Mouse (Mus musculus) gastrocnemius, adult 2 months (tissue): Measurements from ENCODE around the gene Pgbd1. TPM values are rescaled to one million over a fixed set of nuclear protein-coding genes. Genes with fewer than 3 reads are reported as not detected.

Experiments used
- DNase-seq: peaks from one replicate; pipeline ENCODE4 v3.0.0; 2022
- H3K27ac ChIP-seq: fragments of 200-600 bp; 2 replicates; pipeline ENCODE4 v1.8.1; 2022; ENCODE audit warnings: mild to moderate bottlenecking
- H3K4me3 ChIP-seq: fragments of 200-600 bp; 2 replicates; pipeline ENCODE4 v1.8.1; 2022; ENCODE audit warnings: mild to moderate bottlenecking, moderate library complexity
- CTCF ChIP-seq: fragments of 200-600 bp; IDR thresholded peaks from 2 replicates; pipeline ENCODE4 v1.8.1; 2022; ENCODE audit warnings: antibody characterized with exemption, mild to moderate bottlenecking, moderate library complexity
- intact Hi-C: fragments of 180-260 bp; cut with DNase I; formaldehyde crosslinking; loops from one replicate; pipeline ENCODE4 v1.15.1; 2025
- total RNA-seq, 2 experiments: library from RNA; stranded (reverse); gene quantifications; 2 replicates each; pipeline ENCODE4 v1.2.3; 2021

Gene Pgbd1
- total RNA-seq, 2 experiments from 2014 or later: 0.18 to 0.59 TPM

DNA sequence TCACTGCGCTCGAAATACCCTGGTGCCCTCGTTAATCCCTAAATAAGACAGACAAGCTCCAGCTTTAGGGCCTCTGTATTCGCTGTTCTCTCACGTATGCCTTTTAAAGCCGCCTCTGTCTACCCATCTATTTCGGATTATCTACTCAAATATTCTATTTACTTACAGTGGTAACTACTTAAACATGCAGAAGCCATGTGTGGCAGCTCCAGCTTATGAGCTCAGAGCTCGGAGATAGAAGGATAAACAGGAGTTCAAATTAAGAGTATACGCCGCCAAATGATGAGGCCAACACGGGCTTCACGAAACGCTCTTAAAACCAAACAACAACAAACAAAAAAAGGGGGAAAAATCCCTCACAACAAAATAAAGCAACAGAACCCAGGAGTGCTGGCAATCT lies 12.2 kb upstream of the Pgbd1 start:
- TF ChIP-seq CTCF: no peak

DNA sequence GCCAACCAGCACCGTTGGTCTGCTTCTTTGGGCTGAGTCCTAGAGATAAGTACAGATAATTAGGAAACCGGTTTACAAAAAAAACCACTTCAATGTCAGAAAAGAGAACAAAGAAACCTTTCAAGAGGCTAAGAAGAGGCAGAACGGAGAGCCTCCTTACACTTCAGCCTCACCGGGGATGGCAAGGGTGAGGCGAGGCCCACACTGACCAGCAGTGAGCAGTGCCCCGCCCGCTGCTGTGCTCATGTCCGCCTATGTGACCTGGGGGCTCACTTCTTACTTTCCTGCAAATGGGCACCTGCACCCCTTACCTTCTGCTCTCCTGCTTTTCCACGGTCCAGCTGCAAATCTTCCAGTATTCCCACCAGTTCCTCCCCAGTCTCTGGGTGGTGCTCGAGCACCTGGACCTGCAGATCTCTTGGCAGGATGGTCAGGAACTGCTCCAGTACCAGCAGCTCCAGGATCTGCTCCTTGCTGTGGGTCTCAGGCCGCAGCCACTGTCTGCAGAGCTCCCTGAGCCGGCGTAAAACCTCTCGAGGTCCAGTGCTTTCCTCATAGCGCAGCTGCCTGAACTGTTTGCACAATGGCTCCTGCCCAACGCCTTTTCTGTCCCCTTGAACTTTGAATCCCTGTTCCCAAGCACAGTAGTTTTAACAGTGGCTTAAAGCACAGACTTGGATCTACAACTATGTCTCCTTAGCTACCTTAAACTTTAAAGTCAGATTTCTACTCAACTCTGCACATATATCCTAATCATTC lies 7.2 kb upstream of the Pgbd1 start:
- no peak for TF ChIP-seq CTCF
- DNase-seq: no peak
- Histone ChIP-seq H3K27ac (no peak overlapping the region), H3K4me3 (no peak overlapping the region)
- intact Hi-C loops: no loop called here

More for the DNA sequence above, 12.2 kb upstream of the Pgbd1 start:
- DNase-seq: no peak
- intact Hi-C loops: loop anchor here (2.0 to 5.0 kb wide), 2 partner anchors 50 to 91 kb away; partner anchors contain the start of genes Zkscan3 and Zscan12
- Histone ChIP-seq H3K4me3 (peak overlapping the region; percentile 81), H3K27ac (peak overlapping the region; percentile 96)

GRCm38 (mm10) chr13:21446796-21447195 lies 5.9 kb upstream of the Pgbd1 start:
- H3K4me3 ChIP-seq: no peak overlapping the region
- intact Hi-C loops: no loop called here
- TF ChIP-seq CTCF: no peak
- H3K27ac ChIP-seq: no peak overlapping the region
- no peak for DNase-seq

DNA sequence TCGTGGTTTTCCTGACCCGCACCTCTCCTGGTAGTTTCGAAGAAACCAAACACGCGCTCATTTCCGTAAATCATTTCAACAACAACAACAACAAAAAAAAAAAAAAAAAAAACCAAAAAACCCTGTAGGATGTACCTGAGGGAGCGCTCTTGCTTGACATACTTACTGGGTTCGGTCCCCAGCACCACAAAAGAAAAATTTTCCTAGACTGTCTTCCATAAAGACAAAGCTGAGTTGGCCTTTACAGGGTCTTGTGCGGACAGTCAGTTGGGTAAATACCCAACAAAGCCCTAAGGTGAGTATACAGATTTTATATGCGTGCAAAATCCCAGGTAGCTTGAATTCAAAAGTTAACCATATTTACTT lies 332 bp upstream of the Pgbd1 start:
- no peak for DNase-seq
- TF ChIP-seq CTCF: no peak
- H3K4me3 ChIP-seq: peak overlapping the region; percentile 75
- intact Hi-C loops: no loop called here
- peak overlapping the region; percentile 71 for H3K27ac ChIP-seq

- DNase-seq: no peak
- no peak for TF ChIP-seq CTCF
- no peak overlapping the region for H3K27ac ChIP-seq
- H3K4me3 ChIP-seq: no peak overlapping the region
- intact Hi-C loops: no loop called here
These were observed 5.4 kb downstream of the Pgbd1 start for GRCm38 (mm10) chr13:21435476-21435875.

- TF ChIP-seq CTCF: no peak
- no peak overlapping the region for H3K4me3 ChIP-seq
- DNase-seq: no peak
- no peak overlapping the region for H3K27ac ChIP-seq
- intact Hi-C loops: no loop called here
These were observed 13.2 kb downstream of the Pgbd1 start for GRCm38 (mm10) chr13:21427631-21428030.

GRCm38 (mm10) chr13:21423301-21423700 lies 17.6 kb downstream of the Pgbd1 start:
- no peak for DNase-seq
- no peak overlapping the region for H3K27ac ChIP-seq
- intact Hi-C loops: no loop called here
- no peak for TF ChIP-seq CTCF
- H3K4me3 ChIP-seq: no peak overlapping the region

GRCm38 (mm10) chr13:21418865-21419264 lies 22.0 kb downstream of the Pgbd1 start:
- H3K4me3 ChIP-seq: no peak overlapping the region
- DNase-seq: no peak
- H3K27ac ChIP-seq: no peak overlapping the region
- intact Hi-C loops: no loop called here
- TF ChIP-seq CTCF: no peak

GRCm38 (mm10) chr13:21417298-21418010 lies 23.4 kb downstream of the Pgbd1 start:
- TF ChIP-seq CTCF: no peak
- DNase-seq: no peak
- Histone ChIP-seq H3K27ac (no peak overlapping the region), H3K4me3 (no peak overlapping the region)
- intact Hi-C loops: no loop called here

GRCm38 (mm10) chr13:21415750-21416149 lies 25.1 kb downstream of the Pgbd1 start:
- H3K27ac ChIP-seq: no peak overlapping the region
- no peak for TF ChIP-seq CTCF
- no peak overlapping the region for H3K4me3 ChIP-seq
- intact Hi-C loops: no loop called here
- DNase-seq: no peak

DNA sequence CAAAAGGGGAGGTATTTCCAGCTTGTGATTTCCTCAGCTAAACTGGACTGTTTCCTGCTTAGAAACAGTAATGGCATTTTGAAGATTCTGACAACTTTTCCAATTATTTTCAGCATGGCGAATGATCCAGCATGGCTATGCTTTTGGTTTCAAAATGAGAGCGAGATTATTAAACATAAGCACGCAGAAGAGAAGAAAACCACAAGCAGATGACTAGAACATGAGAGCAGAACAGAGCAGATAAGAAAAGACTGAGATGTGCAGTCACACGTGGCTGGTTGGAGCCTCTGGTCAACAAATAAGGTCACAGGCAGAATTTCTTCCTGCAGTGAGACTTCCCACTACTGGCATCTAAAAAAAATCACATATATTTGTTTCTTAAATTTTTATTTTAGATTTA lies 25.6 kb downstream of the Pgbd1 start:
- H3K27ac ChIP-seq: no peak overlapping the region
- no peak for DNase-seq
- no peak overlapping the region for H3K4me3 ChIP-seq
- TF ChIP-seq CTCF: no peak
- intact Hi-C loops: no loop called here

- TF ChIP-seq CTCF: no peak
- Histone ChIP-seq H3K27ac (no peak overlapping the region), H3K4me3 (no peak overlapping the region)
- DNase-seq: no peak
- intact Hi-C loops: no loop called here
These were observed 26.3 kb downstream of the Pgbd1 start for GRCm38 (mm10) chr13:21414231-21415212.
